Mouse (Mus musculus): Measurements from ENCODE around the gene Man1a.
A peak's percentile ranks its signal among the peaks of the same experiment; 100 is the strongest.

DNA sequence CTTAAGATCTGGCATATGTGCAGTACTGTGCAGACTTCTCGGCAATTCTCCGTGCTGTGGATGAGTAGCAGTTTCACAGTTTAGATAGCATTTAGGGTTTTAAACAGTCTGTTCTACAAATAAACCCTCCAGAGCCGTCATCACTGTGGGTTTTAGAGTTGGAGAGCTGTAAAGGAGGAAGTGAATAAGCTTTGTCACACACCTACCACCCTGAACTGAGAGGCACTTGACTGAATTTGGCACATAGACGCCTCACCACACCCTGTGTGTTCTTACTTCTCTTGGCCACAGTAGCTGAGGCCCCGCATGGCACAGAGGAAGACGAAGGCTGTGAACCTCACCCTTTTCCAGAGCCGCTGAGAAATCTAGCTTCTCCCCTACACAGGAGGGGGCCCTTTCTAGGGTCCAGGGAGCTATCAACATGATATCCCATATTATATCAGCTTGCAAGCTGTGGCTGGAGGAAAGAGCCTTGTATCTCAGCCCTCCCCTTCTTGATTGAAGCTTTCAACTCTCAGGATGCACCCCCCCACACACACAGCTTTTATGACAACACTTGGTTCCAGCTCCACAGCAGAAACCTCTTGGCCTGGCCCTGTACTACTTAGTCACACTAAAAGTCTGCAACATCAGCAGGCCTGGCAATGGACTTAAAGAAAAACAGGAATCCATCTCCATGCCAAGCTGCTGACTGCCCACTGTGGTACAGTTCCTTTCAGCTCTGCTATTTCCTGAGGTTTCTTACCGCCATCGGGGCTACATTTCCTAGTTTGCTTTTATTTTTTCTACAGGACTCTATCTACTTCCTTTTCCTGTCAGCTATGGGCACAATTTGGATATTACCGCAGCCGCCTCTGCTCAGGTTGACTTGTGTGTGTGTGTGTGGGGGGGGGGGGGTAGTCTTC, 35.9 kb downstream of the Man1a start:
- TF ChIP-seq CTCF (IDR thresholded peaks at IDR 0.05; ENCODE audit: low read depth) (no peak), EP300 (IDR thresholded peaks at IDR 0.05; ENCODE audit: low read depth) (peak; percentile 14; the same call in 1 of the 2 replicates)
